Mouse (Mus musculus) lung, adult 2 months (tissue): ENCODE results near the gene Rbm28.

Experiments
- CTCF ChIP-seq: fragments of 200-500 bp; IDR thresholded peaks from 2 replicates; pipeline ENCODE4 v1.5.1; 2011; ENCODE audit warnings: mild to moderate bottlenecking, low read length, control low read depth; ENCODE audit not compliant: insufficient read depth
- POLR2A ChIP-seq: fragments of 200-500 bp; IDR thresholded peaks from 2 replicates; pipeline ENCODE4 v1.6.1; 2011; ENCODE audit warnings: low read depth, mild to moderate bottlenecking, control low read depth, low read length, borderline replicate concordance; ENCODE audit errors: extremely low read depth

DNA sequence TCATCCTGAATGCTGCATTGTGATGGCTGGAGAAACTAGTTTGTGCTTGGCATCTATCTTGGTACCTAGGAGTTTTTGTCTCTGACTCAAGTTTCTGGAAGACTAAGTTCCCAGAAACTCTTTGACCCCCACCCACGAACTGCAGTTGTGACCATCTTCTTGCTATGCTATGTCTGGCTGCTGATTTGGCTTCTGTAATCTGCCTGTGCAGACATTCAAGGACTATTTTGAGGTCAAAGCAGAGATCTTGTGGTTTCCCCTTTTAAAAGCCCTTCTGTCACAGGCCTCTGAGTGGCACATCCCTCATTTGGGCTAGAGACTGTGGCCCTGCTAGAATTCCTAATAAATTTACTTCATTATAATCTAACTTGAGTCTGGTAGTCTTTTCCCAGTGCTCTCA, 23.1 kb upstream of the Rbm28 start:
- TF ChIP-seq POLR2A: no peak
- no peak for TF ChIP-seq CTCF
